Mouse (Mus musculus): ENCODE measurements around the gene Olfr1513. TPM values are rescaled to one million over a fixed set of nuclear protein-coding genes. Genes with fewer than 3 reads are reported as not detected.
"Not testable (repeated sequence)": the region's sequence is repeated elsewhere in the genome, so short reads cannot be mapped to it uniquely, and the experiment has no call there.

Olfr1513 gene
- polyA plus RNA-seq, 1 experiment from 2014 or later, result not detected

DNA sequence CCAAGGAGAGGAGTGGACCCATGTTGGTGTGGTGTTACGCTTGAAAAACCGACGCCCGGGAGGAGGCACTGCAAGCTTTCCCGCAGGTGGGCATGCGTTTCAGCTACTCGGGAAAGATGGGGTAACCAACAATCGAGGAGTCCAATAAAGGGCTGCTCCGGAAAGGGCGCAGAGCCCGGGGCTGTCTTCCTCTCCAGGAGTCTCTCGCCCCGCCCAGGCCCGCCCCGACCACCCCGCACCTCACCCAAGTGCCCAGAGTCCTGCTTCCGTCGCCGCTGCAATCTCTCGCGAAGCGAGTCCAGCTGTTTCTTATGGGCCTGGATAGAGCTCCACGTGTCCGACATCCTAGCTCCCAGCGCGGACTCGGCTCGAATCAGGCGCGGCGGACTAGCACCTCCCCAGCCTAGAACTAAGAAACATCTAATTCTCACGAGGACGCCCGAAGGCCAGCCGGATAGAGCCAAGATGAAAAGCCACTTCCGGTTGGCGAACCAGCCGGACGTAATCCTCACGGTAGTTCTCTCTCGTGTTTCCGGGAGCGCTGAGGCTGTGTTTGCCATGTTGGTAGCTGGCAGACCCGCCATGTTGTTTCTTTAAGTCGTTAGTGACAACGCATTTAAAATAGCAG is 51.5 kb downstream of the Olfr1513 start, which contains the start of gene Mettl3:
TSS of gene Mettl3 (minus strand) at position 485 of the 628 bp plus-strand sequence.
- Histone ChIP-seq H3K27me3 (no peaks in the 10 kb centered on the region), H3K4me3 (peak within 1 kb of the TSS; percentile 72), H3K27ac (peak within 1 kb of the TSS; percentile 96), H3K36me3 (peaks cover 20% of the 10 kb centered on the region), H3K9ac (peak within 1 kb of the TSS; percentile 81), H3K4me1 (peaks cover 7% of the 10 kb centered on the region; the same call in 1 of the 2 replicates), H3K4me2 (peak within 1 kb of the TSS; percentile 76), H3K9me3 (no peaks in the 10 kb centered on the region)
- WGBS, result under 1% methylated on average over 45 of the region's 46 CpGs
- ATAC-seq (ENCODE audit: insufficient number of reproducible peaks, insufficient read depth, low FRiP score, low TSS enrichment, low read depth), result peak; percentile 91

DNA sequence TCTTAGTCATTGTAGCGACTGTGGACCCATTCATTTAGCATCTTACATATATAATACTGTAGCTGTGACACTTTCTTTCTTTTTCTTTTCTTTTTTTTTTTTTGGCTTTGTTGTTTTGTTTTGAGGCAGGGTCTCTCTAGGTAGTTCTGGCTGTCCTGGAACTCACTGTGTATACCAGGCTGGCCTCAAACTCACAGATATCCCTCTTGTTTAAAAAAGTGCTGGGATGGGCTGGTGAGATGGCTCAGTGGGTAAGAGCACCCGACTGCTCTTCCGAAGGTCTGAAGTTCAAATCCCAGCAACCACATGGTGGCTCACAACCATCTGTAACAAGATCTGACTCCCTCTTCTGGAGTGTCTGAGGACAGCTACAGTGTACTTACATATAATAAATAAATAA is 52.7 kb downstream of the Olfr1513 start:
- H3K27me3 ChIP-seq; ATAC-seq (ENCODE audit: insufficient number of reproducible peaks, insufficient read depth, low FRiP score, low TSS enrichment, low read depth); H3K9ac ChIP-seq; H3K4me1 ChIP-seq; H3K9me3 ChIP-seq; H3K27ac ChIP-seq: not testable (repeated sequence)
- Histone ChIP-seq H3K4me2 (peak overlapping the region; percentile 76; the same call in 1 of the 2 replicates), H3K4me3 (peak overlapping the region; percentile 72; the same call in 1 of the 2 replicates), H3K36me3 (peaks cover 18% of the 10 kb centered on the region)
- WGBS, result 84% methylated on average over 3 of the region's 3 CpGs

Other genes with a start within 250 kb of the Olfr1513 start
- 71.6 and 81.6 TPM in 2 replicates for gene Rpgrip1, start 245.7 kb downstream of the Olfr1513 start, polyA plus RNA-seq (2015; fragmentation: Nextera tagmentation; extraction: Ambion mirVana)
- gene Supt16, start 159.0 kb downstream of the Olfr1513 start, polyA plus RNA-seq (2015; fragmentation: Nextera tagmentation; extraction: Ambion mirVana), result 74.6 TPM in 2 replicates
- 47.4 and 49.9 TPM in 2 replicates for gene Chd8, start 98.6 kb downstream of the Olfr1513 start, polyA plus RNA-seq (2015; fragmentation: Nextera tagmentation; extraction: Ambion mirVana)
- 41.9 TPM in 2 replicates for gene Tox4, start 77.3 kb downstream of the Olfr1513 start, polyA plus RNA-seq (2015; fragmentation: Nextera tagmentation; extraction: Ambion mirVana)
- gene Rab2b, start 76.9 kb downstream of the Olfr1513 start, polyA plus RNA-seq (2015; fragmentation: Nextera tagmentation; extraction: Ambion mirVana), result 24.0 and 27.9 TPM in 2 replicates
- 51.4 and 52.9 TPM in 2 replicates for gene Mettl3, start 51.3 kb downstream of the Olfr1513 start, polyA plus RNA-seq (2015; fragmentation: Nextera tagmentation; extraction: Ambion mirVana)
- gene Sall2, start 27.6 kb downstream of the Olfr1513 start, polyA plus RNA-seq (2015; fragmentation: Nextera tagmentation; extraction: Ambion mirVana), result 26.2 and 27.7 TPM in 2 replicates
- 0.14 TPM in 1 of 2 replicates, not detected in the other for gene Olfr1512, start 22.8 kb upstream of the Olfr1513 start, polyA plus RNA-seq (2015; fragmentation: Nextera tagmentation; extraction: Ambion mirVana)
- not detected in 2 replicates for gene Olfr1511, start 41.0 kb upstream of the Olfr1513 start, polyA plus RNA-seq (2015; fragmentation: Nextera tagmentation; extraction: Ambion mirVana)
- gene Olfr1510, start 58.0 kb upstream of the Olfr1513 start, polyA plus RNA-seq (2015; fragmentation: Nextera tagmentation; extraction: Ambion mirVana), result not detected in 2 replicates
- gene Olfr1509, start 86.6 kb upstream of the Olfr1513 start, polyA plus RNA-seq (2015; fragmentation: Nextera tagmentation; extraction: Ambion mirVana), result not detected in 2 replicates
- gene Olfr1508, start 111.1 kb upstream of the Olfr1513 start, polyA plus RNA-seq (2015; fragmentation: Nextera tagmentation; extraction: Ambion mirVana), result 0.10 TPM in 1 of 2 replicates, not detected in the other
- gene Olfr1507, start 139.3 kb upstream of the Olfr1513 start, polyA plus RNA-seq (2015; fragmentation: Nextera tagmentation; extraction: Ambion mirVana), result not detected in 2 replicates